Mouse (Mus musculus) embryonic facial prominence, embryonic 15.5 days (tissue): ENCODE measurements around the gene Armh2. TPM values are rescaled to one million over a fixed set of nuclear protein-coding genes. Genes with fewer than 3 reads are reported as not detected.

Source experiments
- ATAC-seq: fragments of 200-750 bp; cut with Nextera tagmentation; 2 replicates; pipeline ENCODE4 v1.8.0; 2017; ENCODE audit warnings: low read depth, moderate TSS enrichment; ENCODE audit not compliant: insufficient number of reproducible peaks, low FRiP score, low TSS enrichment
- H3K27ac ChIP-seq: fragments of 300-500 bp; sonication (generic); replicated peaks from 2 replicates; pipeline ENCODE4 v1.5.1; 2015; ENCODE audit warnings: mild to moderate bottlenecking, inconsistent platforms
- H3K27me3 ChIP-seq: fragments of 300-500 bp; sonication (generic); 2 replicates; pipeline ENCODE4 v1.6.1; 2015; ENCODE audit warnings: inconsistent platforms
- H3K36me3 ChIP-seq: fragments of 300-500 bp; sonication (generic); 2 replicates; pipeline ENCODE4 v1.6.1; 2015; ENCODE audit warnings: mild to moderate bottlenecking, inconsistent platforms
- H3K4me1 ChIP-seq: fragments of 300-500 bp; sonication (generic); 2 replicates; pipeline ENCODE4 v1.6.1; 2015; ENCODE audit warnings: inconsistent platforms
- H3K4me2 ChIP-seq: fragments of 300-500 bp; sonication (generic); replicated peaks from 2 replicates; pipeline ENCODE4 v1.6.1; 2015; ENCODE audit warnings: mild to moderate bottlenecking, inconsistent platforms
- H3K4me3 ChIP-seq: fragments of 300-500 bp; sonication (generic); replicated peaks from 2 replicates; pipeline ENCODE4 v1.5.1; 2015; ENCODE audit warnings: mild to moderate bottlenecking, inconsistent platforms
- H3K9ac ChIP-seq: fragments of 300-500 bp; sonication (generic); 2 replicates; pipeline ENCODE4 v1.6.1; 2015; ENCODE audit warnings: inconsistent platforms
- H3K9me3 ChIP-seq: fragments of 300-500 bp; sonication (generic); replicated peaks from 2 replicates; pipeline ENCODE4 v1.6.1; 2016; ENCODE audit warnings: inconsistent platforms
- WGBS: fragments of 180-500 bp; shearing (Covaris S2); methylation state at CpG from one replicate; pipeline ENCODE4 v1.1.7; 2015; 5-methylcytosine and 5-hydroxymethylcytosine counted together
- polyA plus RNA-seq: library from polyadenylated mRNA; unstranded; fragments of >200 nt; fragmentation: Nextera tagmentation; extraction: Ambion mirVana; gene quantifications from 2 replicates; pipeline ENCODE4 v1.2.1, GENCODE M21; 2015

Armh2 gene
- polyA plus RNA-seq, 1 experiment from 2014 or later = not detected

DNA sequence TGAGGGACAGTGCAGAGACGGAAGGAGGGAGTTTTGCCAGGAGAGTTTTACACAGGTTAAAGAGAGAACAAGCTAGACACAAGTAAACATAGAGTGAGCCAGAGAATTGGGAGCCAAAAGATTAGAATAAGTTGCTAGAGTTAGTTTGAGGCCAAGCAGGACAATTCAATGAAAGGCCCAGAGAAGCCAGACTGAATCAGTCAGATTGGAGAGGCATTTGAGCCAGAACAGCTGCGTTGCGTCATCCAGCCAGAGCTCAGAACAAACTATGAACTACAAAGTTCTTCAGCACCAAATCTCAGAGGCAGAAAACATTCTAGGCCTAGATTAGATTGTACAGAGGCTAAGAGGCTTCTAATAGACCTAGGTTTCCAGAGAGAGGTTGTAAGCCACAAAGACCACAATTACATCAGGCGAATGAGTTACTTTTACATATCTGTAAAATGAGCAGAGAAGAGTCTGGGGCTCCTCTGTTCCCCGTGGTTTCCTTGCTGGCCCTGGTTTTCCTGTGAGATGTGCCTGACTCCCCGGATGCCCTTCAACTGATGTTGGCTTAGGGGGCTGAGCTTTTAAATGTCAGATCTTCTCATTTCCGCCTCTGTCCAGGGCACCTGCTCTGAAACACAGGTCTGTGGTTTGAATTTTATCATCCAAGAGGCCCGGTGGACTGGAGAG is 37.8 kb downstream of the Armh2 start:
- ATAC-seq = no peak
- Histone ChIP-seq H3K4me3 (no peak overlapping the region), H3K9ac (no peak overlapping the region), H3K4me1 (no peaks in the 10 kb centered on the region), H3K27me3 (no peaks in the 10 kb centered on the region), H3K27ac (no peak overlapping the region), H3K4me2 (no peak overlapping the region), H3K36me3 (no peaks in the 10 kb centered on the region), H3K9me3 (no peaks in the 10 kb centered on the region)
- 76% methylated on average over 8 of the region's 8 CpGs for WGBS

DNA sequence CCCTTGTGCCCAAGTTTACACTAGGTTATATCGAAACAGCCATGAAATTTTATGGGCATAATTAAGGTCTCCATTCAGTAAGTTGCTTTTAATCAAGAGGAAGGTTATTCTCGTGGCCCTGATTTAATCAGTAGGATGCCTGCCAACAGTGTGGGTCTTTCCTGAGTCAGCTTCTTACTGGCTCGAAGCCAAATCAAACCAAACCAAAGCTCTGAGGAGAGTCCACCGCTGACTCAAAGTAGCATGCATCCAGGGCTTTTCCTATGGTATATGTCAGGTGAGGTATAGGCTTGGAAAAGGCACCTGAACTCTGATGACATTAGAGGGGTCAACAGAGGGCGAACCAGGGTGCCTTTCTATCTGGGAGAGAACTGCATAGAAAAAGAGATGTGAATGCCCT is 40.9 kb downstream of the Armh2 start:
- no peaks in the 10 kb centered on the region for H3K9me3 ChIP-seq
- no peak overlapping the region for H3K9ac ChIP-seq
- no peak overlapping the region for H3K4me2 ChIP-seq
- H3K27me3 ChIP-seq = no peaks in the 10 kb centered on the region
- no peaks in the 10 kb centered on the region for H3K4me1 ChIP-seq
- H3K4me3 ChIP-seq = no peak overlapping the region
- no peak overlapping the region for H3K27ac ChIP-seq
- no peak for ATAC-seq
- no peaks in the 10 kb centered on the region for H3K36me3 ChIP-seq
- WGBS = 61% methylated on average over 5 of the region's 5 CpGs

DNA sequence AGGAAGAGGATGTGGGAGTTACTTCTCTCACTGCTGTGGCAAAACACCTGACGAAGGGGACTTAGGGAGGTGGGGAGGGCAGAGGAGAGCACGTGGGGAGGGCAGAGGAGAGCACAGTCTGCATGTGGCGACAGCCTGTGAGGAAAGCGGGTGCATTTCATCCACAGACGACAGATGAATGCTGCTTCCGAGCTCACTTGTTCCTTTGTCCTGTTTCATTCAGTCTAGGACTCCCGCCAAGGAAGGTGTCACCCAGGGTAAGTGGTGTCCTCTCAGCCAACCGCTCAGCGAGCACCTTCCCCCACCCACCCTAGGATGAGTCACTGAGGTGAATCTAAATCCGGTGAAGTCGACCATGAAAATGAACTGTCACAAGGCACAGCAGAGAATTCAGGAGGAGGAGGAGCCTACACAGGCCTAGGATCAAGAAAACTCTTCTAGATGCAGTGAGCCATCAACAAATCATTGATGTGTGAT is 45.0 kb downstream of the Armh2 start:
- Histone ChIP-seq H3K4me1 (no peaks in the 10 kb centered on the region), H3K36me3 (no peaks in the 10 kb centered on the region), H3K9ac (no peak overlapping the region), H3K4me3 (no peak overlapping the region), H3K4me2 (no peak overlapping the region), H3K27me3 (no peaks in the 10 kb centered on the region), H3K27ac (no peak overlapping the region), H3K9me3 (no peaks in the 10 kb centered on the region)
- ATAC-seq = no peak
- WGBS = 54% methylated on average over 11 of the region's 11 CpGs

DNA sequence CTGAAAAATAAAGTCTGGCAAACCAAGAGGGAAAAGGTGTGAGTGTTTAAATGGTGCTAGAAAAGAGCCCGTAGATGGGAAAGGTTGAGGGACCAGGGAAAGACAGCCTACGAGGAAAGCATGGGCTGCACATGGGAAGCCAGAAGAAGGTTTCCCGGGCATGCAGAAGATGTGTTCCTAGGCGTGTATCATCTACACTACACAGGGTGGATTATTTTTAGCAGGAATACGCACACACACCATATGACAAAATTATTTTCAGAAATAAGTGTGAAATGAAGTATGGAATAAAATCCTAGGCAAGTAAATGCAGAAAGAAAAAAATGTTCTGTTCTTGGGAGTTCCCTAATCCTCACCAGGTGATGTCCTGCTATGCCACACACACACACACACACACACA is 46.4 kb downstream of the Armh2 start:
- H3K4me1 ChIP-seq = no peaks in the 10 kb centered on the region
- H3K9me3 ChIP-seq = no peaks in the 10 kb centered on the region
- H3K4me3 ChIP-seq = no peak overlapping the region
- no peak for ATAC-seq
- no peak overlapping the region for H3K9ac ChIP-seq
- 82% methylated on average over 5 of the region's 5 CpGs for WGBS
- H3K4me2 ChIP-seq = no peak overlapping the region
- H3K27me3 ChIP-seq = no peaks in the 10 kb centered on the region
- no peaks in the 10 kb centered on the region for H3K36me3 ChIP-seq
- no peak overlapping the region for H3K27ac ChIP-seq

DNA sequence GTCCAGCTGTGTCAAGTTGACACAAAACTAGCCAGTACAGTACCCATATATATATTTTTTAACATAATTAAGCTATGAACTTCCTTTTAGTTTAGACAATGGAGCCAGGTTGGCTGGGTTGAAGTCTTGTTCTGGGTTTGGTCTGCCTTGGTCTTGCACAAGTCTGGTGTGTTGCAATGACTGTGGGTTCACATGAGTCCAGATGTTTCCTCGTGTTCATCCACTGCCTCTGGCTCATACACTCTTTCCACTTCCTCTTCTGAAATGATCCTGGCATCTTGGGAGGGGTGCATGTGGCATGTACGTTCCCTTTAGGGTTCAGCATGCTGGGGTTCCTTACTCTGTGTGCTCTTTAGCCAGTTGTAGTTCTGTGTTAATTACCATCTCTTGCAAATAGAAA is 50.3 kb downstream of the Armh2 start:
- 59% methylated on average over 2 of the region's 2 CpGs for WGBS
- no peak overlapping the region for H3K4me2 ChIP-seq
- ATAC-seq = no peak
- H3K4me1 ChIP-seq = no peaks in the 10 kb centered on the region
- no peaks in the 10 kb centered on the region for H3K27me3 ChIP-seq
- H3K9me3 ChIP-seq = no peaks in the 10 kb centered on the region
- no peak overlapping the region for H3K27ac ChIP-seq
- no peak overlapping the region for H3K4me3 ChIP-seq
- H3K36me3 ChIP-seq = no peaks in the 10 kb centered on the region
- no peak overlapping the region for H3K9ac ChIP-seq

DNA sequence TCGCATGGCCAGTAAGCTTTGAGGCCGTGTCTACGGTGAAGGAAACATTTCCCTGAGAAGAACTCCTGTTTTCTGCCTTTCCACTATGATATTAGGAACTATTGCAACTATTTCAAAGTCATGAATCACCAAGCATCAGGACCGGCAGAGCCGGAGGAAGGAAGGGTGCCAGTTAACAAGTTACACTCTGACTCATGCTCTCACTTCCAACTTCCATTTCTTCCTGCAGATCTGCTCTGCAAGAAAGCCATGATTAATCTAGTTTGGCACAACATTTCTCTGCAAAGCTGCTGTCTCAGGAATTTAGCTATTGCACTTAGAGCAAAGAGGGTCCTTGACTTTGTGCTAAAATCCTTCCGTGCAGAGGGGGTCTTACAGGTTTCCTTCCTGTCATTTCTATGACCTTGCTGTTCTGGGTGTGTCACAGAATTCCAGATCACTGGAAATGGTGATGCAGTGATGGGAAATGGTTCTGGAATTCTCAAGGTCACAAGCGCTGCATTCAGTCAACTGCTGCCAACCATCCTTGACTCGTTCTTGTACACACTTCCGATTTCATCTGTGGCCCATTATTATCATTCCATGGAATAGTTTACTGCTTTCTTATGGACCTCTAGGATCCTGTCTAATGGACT is 51.5 kb downstream of the Armh2 start:
- Histone ChIP-seq H3K4me1 (no peaks in the 10 kb centered on the region), H3K9ac (no peak overlapping the region), H3K4me2 (no peak overlapping the region), H3K4me3 (no peak overlapping the region), H3K27ac (no peak overlapping the region), H3K36me3 (no peaks in the 10 kb centered on the region), H3K9me3 (no peaks in the 10 kb centered on the region), H3K27me3 (no peaks in the 10 kb centered on the region)
- 86% methylated on average over 9 of the region's 9 CpGs for WGBS
- no peak for ATAC-seq

Other genes with a start within 250 kb of the Armh2 start
- gene Ripor2, start 159.0 kb upstream of the Armh2 start, polyA plus RNA-seq = 6.3 and 6.4 TPM in 2 replicates
- gene Gmnn, start 20.7 kb downstream of the Armh2 start, polyA plus RNA-seq = 69.0 and 72.2 TPM in 2 replicates
- 14.4 and 16.0 TPM in 2 replicates for gene BC005537, start 60.4 kb downstream of the Armh2 start, polyA plus RNA-seq
- 74.7 and 75.0 TPM in 2 replicates for gene Acot13, start 90.3 kb downstream of the Armh2 start, polyA plus RNA-seq
- gene Tdp2, start 90.4 kb downstream of the Armh2 start, polyA plus RNA-seq = 48.0 and 49.4 TPM in 2 replicates
- gene D130043K22Rik, start 103.9 kb downstream of the Armh2 start, polyA plus RNA-seq = 0.88 and 1.3 TPM in 2 replicates
- gene Aldh5a1, start 196.4 kb downstream of the Armh2 start, polyA plus RNA-seq = 5.7 and 5.9 TPM in 2 replicates
- gene Gpld1, start 201.9 kb downstream of the Armh2 start, polyA plus RNA-seq = 3.7 and 4.4 TPM in 2 replicates